Mouse (Mus musculus): ENCODE measurements around the gene Ttc29. TPM values are rescaled to one million over a fixed set of nuclear protein-coding genes. Genes with fewer than 3 reads are reported as not detected.

Ttc29 gene
- polyA plus RNA-seq, 1 experiment from 2014 or later = not detected

DNA sequence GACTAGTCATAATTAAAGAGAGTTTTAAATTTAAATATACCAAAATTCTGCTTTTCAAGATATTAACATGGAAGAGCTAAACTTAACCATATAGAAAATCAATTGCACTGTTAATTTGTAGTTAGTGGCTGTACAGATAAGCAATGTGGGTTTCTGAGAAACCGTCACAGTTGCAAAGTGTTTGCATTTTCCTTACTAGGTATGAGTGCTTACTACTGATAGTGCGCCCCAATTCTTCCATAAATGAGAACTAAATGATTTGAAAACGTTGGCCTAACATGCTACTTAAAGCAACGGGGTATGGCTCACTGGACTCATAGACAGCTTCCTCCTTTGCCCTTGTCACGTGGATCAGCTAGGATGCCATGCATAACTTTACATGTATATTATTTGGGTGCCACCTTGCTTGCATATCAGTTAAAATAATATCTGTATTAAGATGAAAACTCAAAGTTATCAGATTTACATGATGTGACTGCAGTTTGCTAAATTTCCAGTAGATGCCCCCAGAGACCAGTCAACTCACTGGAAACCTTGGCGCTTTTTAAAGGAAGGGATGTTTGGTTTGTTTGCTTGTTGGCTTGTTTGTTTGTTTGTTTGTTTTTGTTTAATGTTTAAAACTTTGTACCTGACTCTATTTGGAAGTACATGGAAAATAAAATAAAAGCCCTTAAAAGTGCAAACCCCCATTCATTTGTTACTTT lies 25.0 kb downstream of the Ttc29 start:
- no peak overlapping the region for H3K4me2 ChIP-seq
- no peak overlapping the region for H3K9ac ChIP-seq
- H3K27ac ChIP-seq = no peak overlapping the region
- ATAC-seq = no peak; the same call in 1 of the 2 replicates
- H3K4me1 ChIP-seq = no peaks in the 10 kb centered on the region
- H3K9me3 ChIP-seq (replicated peaks) = no peaks in the 10 kb centered on the region
- no peaks in the 10 kb centered on the region for H3K27me3 ChIP-seq (replicated peaks)
- H3K4me3 ChIP-seq = no peak overlapping the region
- no peaks in the 10 kb centered on the region for H3K36me3 ChIP-seq
- WGBS (ENCODE audit: insufficient replicate concordance) = 30% methylated on average over 6 of the region's 6 CpGs

DNA sequence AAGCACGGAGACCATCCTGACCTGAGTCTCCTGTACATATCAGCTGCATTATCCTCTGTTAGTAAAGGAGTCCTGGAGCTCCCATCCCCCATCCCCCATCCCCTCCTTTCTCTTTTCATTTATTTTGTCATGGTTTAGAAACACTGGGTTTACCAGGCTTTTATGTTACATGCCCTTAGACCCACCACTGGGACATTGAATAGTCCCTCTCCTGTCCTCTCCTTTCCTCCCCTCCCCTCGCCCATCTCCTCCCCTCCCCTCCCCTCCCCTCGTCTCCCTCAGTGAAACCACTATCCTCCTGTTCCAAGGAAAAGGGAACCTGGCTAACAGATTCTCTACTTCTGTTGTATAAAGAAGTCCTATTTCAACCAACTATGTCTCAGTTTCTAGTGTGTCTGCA lies 38.0 kb downstream of the Ttc29 start:
- Histone ChIP-seq H3K27ac (no peak overlapping the region), H3K9me3 (replicated peaks) (no peaks in the 10 kb centered on the region), H3K9ac (no peak overlapping the region), H3K36me3 (no peaks in the 10 kb centered on the region), H3K4me2 (no peak overlapping the region), H3K4me1 (no peaks in the 10 kb centered on the region), H3K4me3 (no peak overlapping the region), H3K27me3 (replicated peaks) (no peaks in the 10 kb centered on the region)
- ATAC-seq = no peak
- 30% methylated on average over 3 of the region's 3 CpGs for WGBS (ENCODE audit: insufficient replicate concordance)

DNA sequence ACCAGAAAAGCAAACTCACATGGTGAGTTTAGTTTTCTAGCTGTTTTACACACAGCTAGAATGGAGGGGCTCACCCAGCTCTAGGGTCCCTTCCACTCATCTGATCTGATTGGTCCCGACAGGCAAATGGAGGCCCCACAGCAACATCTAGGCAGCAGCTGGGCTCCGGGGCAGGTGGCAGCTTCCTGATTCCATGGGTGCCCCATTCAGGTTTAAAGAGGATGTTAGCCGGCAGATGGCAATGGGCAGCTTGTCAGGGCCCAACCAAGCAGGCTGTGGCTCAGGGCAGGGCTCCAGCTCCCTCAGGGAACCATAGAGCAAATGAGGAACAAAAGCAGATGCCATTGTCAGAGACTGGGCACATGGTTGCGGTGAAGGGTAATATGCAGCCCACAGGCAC lies 41.3 kb downstream of the Ttc29 start:
- Histone ChIP-seq H3K9ac (no peak overlapping the region), H3K9me3 (replicated peaks) (no peaks in the 10 kb centered on the region), H3K4me3 (no peak overlapping the region), H3K4me2 (no peak overlapping the region), H3K27me3 (replicated peaks) (no peaks in the 10 kb centered on the region), H3K27ac (no peak overlapping the region), H3K36me3 (no peaks in the 10 kb centered on the region), H3K4me1 (no peaks in the 10 kb centered on the region)
- no peak for ATAC-seq
- 71% methylated on average over 4 of the region's 4 CpGs for WGBS (ENCODE audit: insufficient replicate concordance)

DNA sequence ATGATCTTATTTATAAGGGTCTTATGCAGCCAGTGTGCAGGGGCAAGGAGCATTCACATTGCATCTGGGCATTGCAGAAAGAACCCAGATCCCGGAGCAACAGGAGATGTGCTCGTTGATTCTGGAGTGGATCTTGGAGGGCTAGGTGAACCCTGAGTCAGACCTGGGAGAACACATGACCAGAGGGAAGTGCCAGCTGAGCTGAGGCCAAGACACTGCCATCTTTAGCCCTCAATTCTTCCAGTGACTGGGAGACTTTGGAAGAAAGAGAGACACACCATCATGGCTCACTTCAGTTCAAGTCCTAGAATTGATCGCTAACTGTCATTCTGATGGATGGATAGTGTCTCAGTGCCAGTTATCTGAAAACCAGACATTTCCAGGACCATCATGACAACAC lies 41.9 kb downstream of the Ttc29 start:
- Histone ChIP-seq H3K27ac (no peak overlapping the region), H3K4me3 (no peak overlapping the region), H3K4me2 (no peak overlapping the region), H3K9me3 (replicated peaks) (no peaks in the 10 kb centered on the region), H3K4me1 (no peaks in the 10 kb centered on the region), H3K9ac (no peak overlapping the region), H3K27me3 (replicated peaks) (no peaks in the 10 kb centered on the region), H3K36me3 (no peaks in the 10 kb centered on the region)
- ATAC-seq = no peak
- WGBS (ENCODE audit: insufficient replicate concordance) = 67% methylated on average over 3 of the region's 3 CpGs

DNA sequence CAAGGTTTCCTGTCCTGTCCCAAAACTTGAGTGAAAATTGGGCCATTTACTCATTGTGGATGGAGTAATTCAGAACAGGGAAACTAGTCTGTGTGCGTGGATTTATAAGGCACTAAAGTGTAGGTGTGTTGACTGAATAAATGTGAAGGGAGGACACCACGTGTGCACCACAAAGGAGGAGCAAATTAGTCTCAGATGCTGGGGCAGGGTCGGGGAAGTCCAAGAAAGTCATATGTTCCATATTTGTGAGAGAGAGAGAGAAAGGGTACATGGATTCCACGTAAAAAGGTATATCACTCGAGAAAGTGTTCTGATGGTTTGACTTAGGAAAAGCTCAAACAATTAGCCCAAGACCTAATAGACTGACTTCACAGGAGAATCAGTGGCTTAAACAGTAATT lies 52.4 kb downstream of the Ttc29 start:
- no peak overlapping the region for H3K4me2 ChIP-seq
- no peaks in the 10 kb centered on the region for H3K36me3 ChIP-seq
- H3K4me1 ChIP-seq = no peaks in the 10 kb centered on the region
- no peak overlapping the region for H3K9ac ChIP-seq
- no peaks in the 10 kb centered on the region for H3K9me3 ChIP-seq (replicated peaks)
- WGBS (ENCODE audit: insufficient replicate concordance) = 57% methylated on average over 5 of the region's 5 CpGs
- H3K4me3 ChIP-seq = no peak overlapping the region
- no peak overlapping the region for H3K27ac ChIP-seq
- H3K27me3 ChIP-seq (replicated peaks) = no peaks in the 10 kb centered on the region
- ATAC-seq = no peak

DNA sequence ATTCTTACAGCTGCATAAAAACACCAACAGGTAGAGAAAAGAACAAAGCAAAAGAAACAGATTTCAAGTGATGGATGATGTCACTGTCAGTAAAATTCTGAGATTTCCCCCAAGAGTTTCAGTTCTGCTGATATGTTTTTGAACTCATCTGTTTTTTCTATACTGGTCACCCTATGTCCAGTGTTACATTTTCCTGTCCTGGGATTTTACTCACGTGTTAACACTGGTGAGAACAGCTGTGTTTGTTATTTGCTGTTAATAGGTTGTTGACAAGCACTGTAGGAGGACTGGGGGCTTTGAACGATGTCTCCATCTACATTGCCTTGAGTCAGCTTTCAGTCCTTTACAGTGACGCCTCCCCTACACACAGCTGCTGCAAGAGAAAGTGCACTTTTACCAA lies 53.1 kb downstream of the Ttc29 start:
- Histone ChIP-seq H3K27me3 (replicated peaks) (no peaks in the 10 kb centered on the region), H3K4me3 (no peak overlapping the region), H3K4me1 (no peaks in the 10 kb centered on the region), H3K9ac (no peak overlapping the region), H3K9me3 (replicated peaks) (no peaks in the 10 kb centered on the region), H3K4me2 (no peak overlapping the region), H3K27ac (no peak overlapping the region), H3K36me3 (no peaks in the 10 kb centered on the region)
- WGBS (ENCODE audit: insufficient replicate concordance) = 33% methylated on average over 3 of the region's 3 CpGs
- no peak for ATAC-seq

DNA sequence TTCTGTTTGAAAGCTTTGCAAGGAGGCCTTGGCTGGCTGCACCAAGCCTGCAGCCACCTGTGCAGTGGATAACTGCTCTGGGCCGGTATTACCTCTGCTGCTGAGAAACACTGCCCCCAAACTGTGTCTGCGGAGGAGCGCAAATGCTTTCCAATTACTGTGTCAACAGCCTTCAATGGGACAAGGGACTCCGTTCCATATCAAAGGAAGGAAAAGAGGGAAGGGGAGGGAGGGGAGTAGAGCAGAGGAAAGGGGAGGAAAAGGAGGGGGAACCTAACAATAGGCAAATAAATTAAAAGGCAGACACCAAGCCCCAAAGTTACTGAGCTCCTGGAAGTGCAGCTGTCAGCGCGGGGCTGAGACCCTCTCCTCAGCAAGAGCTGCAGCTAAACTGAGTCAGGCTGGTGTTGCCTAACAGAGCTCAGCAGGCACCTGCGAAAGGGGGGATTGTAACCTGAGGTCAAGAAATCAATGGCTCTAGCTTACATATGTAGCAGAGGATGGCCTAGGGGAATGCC lies 54.9 kb downstream of the Ttc29 start:
- WGBS (ENCODE audit: insufficient replicate concordance) = 22% methylated on average over 7 of the region's 7 CpGs
- no peak overlapping the region for H3K4me2 ChIP-seq
- H3K36me3 ChIP-seq = no peaks in the 10 kb centered on the region
- H3K4me1 ChIP-seq = no peaks in the 10 kb centered on the region
- H3K4me3 ChIP-seq = no peak overlapping the region
- no peak overlapping the region for H3K9ac ChIP-seq
- no peaks in the 10 kb centered on the region for H3K9me3 ChIP-seq (replicated peaks)
- no peaks in the 10 kb centered on the region for H3K27me3 ChIP-seq (replicated peaks)
- H3K27ac ChIP-seq = no peak overlapping the region
- ATAC-seq = no peak

DNA sequence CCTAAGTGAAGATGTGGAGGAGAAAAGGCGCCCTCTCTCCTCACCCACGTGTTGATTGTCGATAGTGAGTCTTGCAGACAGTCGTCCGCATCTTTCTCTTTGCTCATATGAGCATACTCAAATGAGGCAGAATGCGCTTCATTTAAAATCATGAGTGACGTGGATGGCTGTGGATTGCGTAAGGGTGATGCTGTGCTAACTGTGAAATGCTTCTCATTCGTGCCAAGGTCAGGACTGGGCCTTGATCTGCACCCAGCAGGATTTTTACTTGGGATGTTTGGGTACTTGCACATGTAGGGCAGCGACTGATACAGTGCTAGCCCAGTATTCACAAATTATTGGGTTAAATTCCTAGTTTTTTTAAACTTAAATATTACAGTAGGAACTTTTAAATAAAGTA lies 56.2 kb downstream of the Ttc29 start:
- no peak for ATAC-seq

DNA sequence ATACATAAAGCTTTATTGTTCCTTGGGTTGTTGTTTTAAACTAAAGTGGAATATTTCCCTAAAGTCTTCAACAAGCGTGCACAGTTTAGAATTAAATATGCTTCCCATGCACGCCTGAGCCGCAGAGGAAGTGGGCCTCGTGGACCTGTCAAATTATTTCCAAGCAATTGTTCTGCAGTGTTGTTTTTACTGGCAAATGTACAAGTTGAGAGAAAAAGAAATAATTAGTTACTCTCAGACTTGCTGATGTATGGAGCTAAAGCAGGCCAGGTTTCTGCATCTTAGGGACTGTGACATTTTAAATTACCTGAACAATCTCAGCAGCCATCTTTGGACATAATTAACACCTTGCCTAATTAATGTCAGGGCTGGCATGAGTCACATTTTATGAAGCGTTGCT lies 58.3 kb downstream of the Ttc29 start:
- Histone ChIP-seq H3K4me1 (no peaks in the 10 kb centered on the region), H3K36me3 (no peaks in the 10 kb centered on the region), H3K9ac (no peak overlapping the region), H3K9me3 (replicated peaks) (no peaks in the 10 kb centered on the region), H3K27me3 (replicated peaks) (no peaks in the 10 kb centered on the region), H3K27ac (no peak overlapping the region), H3K4me3 (no peak overlapping the region), H3K4me2 (no peak overlapping the region)
- 72% methylated on average over 5 of the region's 5 CpGs for WGBS (ENCODE audit: insufficient replicate concordance)
- ATAC-seq = no peak

More for the DNA sequence above, 56.2 kb downstream of the Ttc29 start:
- Histone ChIP-seq H3K4me1 (no peaks in the 10 kb centered on the region), H3K9ac (no peak overlapping the region), H3K9me3 (replicated peaks) (no peaks in the 10 kb centered on the region), H3K27me3 (replicated peaks) (no peaks in the 10 kb centered on the region), H3K27ac (no peak overlapping the region), H3K4me3 (no peak overlapping the region), H3K4me2 (no peak overlapping the region), H3K36me3 (no peaks in the 10 kb centered on the region)
- 63% methylated on average over 10 of the region's 10 CpGs for WGBS (ENCODE audit: insufficient replicate concordance)

DNA sequence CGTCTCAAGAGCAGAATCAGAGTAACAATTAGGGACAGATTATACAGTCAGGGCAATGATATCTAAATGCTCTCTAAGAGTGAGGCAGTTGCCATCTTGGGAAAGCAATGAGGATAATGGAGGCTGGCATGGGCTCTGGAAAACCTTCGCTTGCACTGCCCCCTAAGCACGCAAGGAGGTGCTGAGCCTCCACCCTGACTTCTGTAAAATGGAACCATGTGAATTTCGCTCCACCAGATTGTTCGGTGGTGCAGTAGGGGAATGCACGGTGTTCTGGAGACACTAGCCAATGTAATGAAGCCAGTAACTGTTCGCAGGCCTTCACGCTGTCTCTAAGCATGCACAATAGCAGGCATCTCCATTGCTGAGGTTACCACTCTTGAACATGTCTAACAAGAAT lies 63.0 kb downstream of the Ttc29 start:
- ATAC-seq = no peak
- H3K9ac ChIP-seq = no peak overlapping the region
- H3K4me2 ChIP-seq = no peak overlapping the region
- H3K27me3 ChIP-seq (replicated peaks) = no peaks in the 10 kb centered on the region
- H3K27ac ChIP-seq = no peak overlapping the region
- no peaks in the 10 kb centered on the region for H3K36me3 ChIP-seq
- no peaks in the 10 kb centered on the region for H3K9me3 ChIP-seq (replicated peaks)
- H3K4me3 ChIP-seq = no peak overlapping the region
- 75% methylated on average over 8 of the region's 8 CpGs for WGBS (ENCODE audit: insufficient replicate concordance)
- H3K4me1 ChIP-seq = no peaks in the 10 kb centered on the region

DNA sequence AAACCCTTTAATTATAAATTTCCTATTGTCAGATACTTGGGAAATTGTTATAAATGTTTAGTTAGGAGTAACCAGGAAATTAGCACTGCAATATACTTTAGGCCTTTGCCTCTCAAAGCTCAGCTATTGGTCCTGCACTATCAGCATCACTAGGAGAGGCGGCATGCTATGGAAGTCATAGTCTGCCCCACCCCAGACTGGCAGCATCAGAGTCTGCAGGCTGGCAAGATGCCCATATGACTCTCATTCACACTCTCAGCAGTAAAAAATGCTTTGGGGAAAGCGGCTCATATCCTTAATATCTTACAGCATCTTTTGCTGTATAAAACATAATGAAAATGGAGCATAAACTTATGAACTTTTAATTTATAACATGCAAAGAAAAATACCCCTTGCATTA lies 64.3 kb downstream of the Ttc29 start:
- no peak for ATAC-seq
- Histone ChIP-seq H3K9ac (no peak overlapping the region), H3K36me3 (no peaks in the 10 kb centered on the region), H3K27ac (no peak overlapping the region), H3K27me3 (replicated peaks) (no peaks in the 10 kb centered on the region), H3K4me2 (no peak overlapping the region), H3K4me1 (no peaks in the 10 kb centered on the region), H3K9me3 (replicated peaks) (no peaks in the 10 kb centered on the region), H3K4me3 (no peak overlapping the region)
- 68% methylated on average over 2 of the region's 2 CpGs for WGBS (ENCODE audit: insufficient replicate concordance)

DNA sequence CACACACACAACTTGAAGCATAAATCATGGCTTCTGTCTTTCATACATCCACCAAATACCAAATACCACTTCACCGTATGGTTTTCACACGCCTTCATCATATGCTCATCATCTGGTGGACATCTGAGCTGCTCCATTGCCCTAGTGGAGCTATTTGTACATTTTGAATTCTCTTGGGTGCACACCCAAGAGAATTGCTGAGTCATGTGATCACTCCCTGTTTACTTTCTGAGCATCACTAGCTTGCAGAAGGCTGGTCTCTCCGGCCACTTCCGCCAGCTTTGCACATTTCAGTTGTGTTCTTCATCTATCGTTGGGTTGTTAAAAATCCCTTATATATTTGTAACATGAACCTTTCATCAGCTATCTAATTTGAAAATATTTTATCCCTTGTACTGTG lies 65.5 kb downstream of the Ttc29 start:
- H3K4me2 ChIP-seq = no peak overlapping the region
- no peak overlapping the region for H3K4me3 ChIP-seq
- WGBS (ENCODE audit: insufficient replicate concordance) = 74% methylated on average over 5 of the region's 5 CpGs
- no peaks in the 10 kb centered on the region for H3K27me3 ChIP-seq (replicated peaks)
- H3K9ac ChIP-seq = no peak overlapping the region
- no peak overlapping the region for H3K27ac ChIP-seq
- H3K36me3 ChIP-seq = no peaks in the 10 kb centered on the region
- ATAC-seq = no peak
- H3K9me3 ChIP-seq (replicated peaks) = no peaks in the 10 kb centered on the region
- no peaks in the 10 kb centered on the region for H3K4me1 ChIP-seq

DNA sequence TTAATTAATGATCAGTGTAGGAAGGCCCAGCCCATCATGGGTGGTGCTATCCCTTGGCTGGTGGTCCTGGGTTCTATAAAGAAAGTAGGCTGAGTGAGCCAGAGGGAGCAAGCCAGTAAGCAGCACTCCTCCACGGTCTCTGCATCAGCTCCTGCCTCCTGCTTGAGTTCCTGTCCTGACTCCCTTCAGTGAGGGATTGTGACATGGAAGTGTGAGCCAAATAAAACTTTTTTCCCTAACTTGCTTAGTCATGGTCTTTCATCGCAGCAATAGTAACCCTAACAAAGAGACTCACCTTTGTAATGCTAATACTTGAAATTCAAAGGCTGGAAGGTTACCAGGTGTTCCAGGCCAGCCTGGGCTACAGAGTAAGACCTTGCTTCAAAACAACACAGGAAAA lies 71.7 kb downstream of the Ttc29 start:
- ATAC-seq = no peak
- H3K27ac ChIP-seq = no peak overlapping the region

More for the DNA sequence above, 71.7 kb downstream of the Ttc29 start:
- H3K27me3 ChIP-seq (replicated peaks) = no peaks in the 10 kb centered on the region
- no peaks in the 10 kb centered on the region for H3K4me1 ChIP-seq
- no peaks in the 10 kb centered on the region for H3K36me3 ChIP-seq
- no peak overlapping the region for H3K4me3 ChIP-seq
- no peaks in the 10 kb centered on the region for H3K9me3 ChIP-seq (replicated peaks)
- no peak overlapping the region for H3K9ac ChIP-seq
- H3K4me2 ChIP-seq = no peak overlapping the region
- 54% methylated on average over 2 of the region's 2 CpGs for whole genome bisulfite sequencing (ENCODE audit: insufficient replicate concordance)

Measured in liver, embryonic 12.5 days (tissue).